Mouse (Mus musculus) neural tube, embryonic 12.5 days (tissue): ENCODE results near the gene Psmb4. TPM values are rescaled to one million over a fixed set of nuclear protein-coding genes. Genes with fewer than 3 reads are reported as not detected.

Source experiments
- ATAC-seq: fragments of 200-750 bp; cut with Nextera tagmentation; 2 replicates; pipeline ENCODE4 v1.8.0; 2017; ENCODE audit warnings: low read depth, mild to moderate bottlenecking, moderate TSS enrichment, moderate library complexity; ENCODE audit not compliant: low FRiP score
- H3K27ac ChIP-seq: fragments of 300-500 bp; sonication (generic); 2 replicates; pipeline ENCODE4 v1.5.1; 2016
- H3K27me3 ChIP-seq: fragments of 300-500 bp; sonication (generic); replicated peaks from 2 replicates; pipeline ENCODE4 v1.6.1; 2016; ENCODE audit warnings: mild to moderate bottlenecking
- H3K36me3 ChIP-seq: fragments of 300-500 bp; sonication (generic); 2 replicates; pipeline ENCODE4 v1.6.1; 2016; ENCODE audit warnings: mild to moderate bottlenecking
- H3K4me1 ChIP-seq: fragments of 300-500 bp; sonication (generic); 2 replicates; pipeline ENCODE4 v1.6.1; 2016
- H3K4me2 ChIP-seq: fragments of 300-500 bp; sonication (generic); replicated peaks from 2 replicates; pipeline ENCODE4 v1.6.1; 2016; ENCODE audit warnings: mild to moderate bottlenecking
- H3K4me3 ChIP-seq: fragments of 300-500 bp; sonication (generic); 2 replicates; pipeline ENCODE4 v1.5.1; 2016
- H3K9ac ChIP-seq: fragments of 300-500 bp; sonication (generic); 2 replicates; pipeline ENCODE4 v1.6.1; 2016; ENCODE audit warnings: mild to moderate bottlenecking
- H3K9me3 ChIP-seq: fragments of 300-500 bp; sonication (generic); 2 replicates; pipeline ENCODE4 v1.6.1; 2016; ENCODE audit warnings: mild to moderate bottlenecking
- WGBS: fragments of 180-500 bp; shearing (Covaris S2); methylation state at CpG from one replicate; pipeline ENCODE4 v1.1.7; 2016; 5-methylcytosine and 5-hydroxymethylcytosine counted together
- polyA plus RNA-seq: library from polyadenylated mRNA; unstranded; fragments of >200 nt; fragmentation: Nextera tagmentation; extraction: Ambion mirVana; gene quantifications from 2 replicates; pipeline ENCODE4 v1.2.1, GENCODE M21; 2016

Psmb4 gene
- polyA plus RNA-seq, 1 experiment from 2014 or later = 332 TPM

DNA sequence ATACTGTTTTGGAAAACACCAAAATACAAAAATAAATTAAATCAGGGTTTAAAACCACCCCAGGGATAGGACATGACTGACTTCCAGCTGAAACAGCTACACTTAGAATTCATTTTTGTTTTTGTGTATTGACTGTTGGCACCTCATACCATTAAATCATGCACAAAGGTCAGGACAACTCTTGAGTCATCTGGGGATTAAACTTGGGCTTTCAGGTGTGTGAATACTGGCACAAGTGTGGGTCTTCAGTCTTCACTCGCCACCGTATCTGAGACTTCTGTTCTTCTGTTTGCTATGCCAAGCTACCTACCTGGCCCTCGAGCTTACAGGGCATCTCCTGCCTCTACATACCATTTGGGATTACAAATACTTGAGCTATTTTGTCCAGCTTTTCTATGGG lies 4.2 kb downstream of the Psmb4 start:
- no peak overlapping the region for H3K4me3 ChIP-seq
- peaks cover 75% of the 10 kb centered on the region for H3K36me3 ChIP-seq
- no peaks in the 10 kb centered on the region for H3K9me3 ChIP-seq
- H3K4me1 ChIP-seq = peaks cover 13% of the 10 kb centered on the region
- ATAC-seq = no peak
- WGBS = 92% methylated on average over 3 of the region's 3 CpGs
- no peak overlapping the region for H3K27ac ChIP-seq
- H3K27me3 ChIP-seq = no peaks in the 10 kb centered on the region
- H3K4me2 ChIP-seq = no peak overlapping the region
- no peak overlapping the region for H3K9ac ChIP-seq

DNA sequence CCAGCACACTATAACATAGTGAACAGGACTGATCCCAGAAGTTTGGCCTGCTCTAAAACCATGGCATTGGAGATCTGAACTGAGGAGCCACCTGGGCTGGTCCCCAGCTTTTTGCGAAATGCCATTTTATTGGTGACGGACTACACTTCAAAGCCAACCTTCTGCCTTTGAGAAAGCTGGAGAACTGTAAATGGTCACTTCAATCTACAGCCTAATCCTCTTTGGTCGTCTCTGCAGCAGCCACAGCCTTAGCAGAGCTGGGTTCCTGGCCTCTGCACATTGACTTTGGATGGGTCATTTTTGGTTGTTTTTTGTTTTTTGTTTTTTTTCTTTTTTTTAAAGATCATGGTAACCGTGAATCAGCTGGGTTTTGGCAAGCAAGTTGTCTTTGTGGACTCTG lies 4.9 kb downstream of the Psmb4 start:
- H3K27ac ChIP-seq = no peak overlapping the region
- peaks cover 7% of the 10 kb centered on the region for H3K4me1 ChIP-seq
- no peak for ATAC-seq
- H3K9me3 ChIP-seq = no peaks in the 10 kb centered on the region
- no peak overlapping the region for H3K9ac ChIP-seq
- H3K4me3 ChIP-seq = no peak overlapping the region
- no peaks in the 10 kb centered on the region for H3K27me3 ChIP-seq
- no peak overlapping the region for H3K4me2 ChIP-seq
- H3K36me3 ChIP-seq = peaks cover 83% of the 10 kb centered on the region
- WGBS = 78% methylated on average over 4 of the region's 4 CpGs

DNA sequence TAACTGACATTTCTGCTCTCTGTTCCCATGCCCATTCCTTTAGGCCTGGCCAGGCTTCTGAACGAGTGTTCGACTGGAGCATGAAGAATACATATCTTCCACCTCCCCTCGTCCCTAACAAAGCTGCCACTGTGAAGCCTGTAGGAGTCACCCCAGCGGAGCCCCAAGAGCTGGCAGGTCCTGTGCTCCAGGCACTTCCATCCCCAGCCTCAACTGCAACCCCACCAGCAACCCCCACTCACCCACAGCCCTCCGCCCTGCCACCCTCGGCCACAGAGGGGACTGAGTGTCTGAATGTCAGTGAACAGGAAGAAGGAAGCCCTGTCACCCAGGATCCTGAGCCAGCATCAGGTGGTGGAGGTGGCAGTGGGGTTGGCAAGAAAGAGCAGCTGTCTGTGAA lies 8.1 kb downstream of the Psmb4 start:
- Histone ChIP-seq H3K9me3 (no peaks in the 10 kb centered on the region), H3K36me3 (peaks cover 95% of the 10 kb centered on the region), H3K4me1 (no peaks in the 10 kb centered on the region), H3K9ac (no peak overlapping the region), H3K27ac (no peak overlapping the region), H3K4me2 (no peak overlapping the region), H3K4me3 (no peak overlapping the region), H3K27me3 (no peaks in the 10 kb centered on the region)
- no peak for ATAC-seq
- WGBS = 91% methylated on average over 6 of the region's 6 CpGs

DNA sequence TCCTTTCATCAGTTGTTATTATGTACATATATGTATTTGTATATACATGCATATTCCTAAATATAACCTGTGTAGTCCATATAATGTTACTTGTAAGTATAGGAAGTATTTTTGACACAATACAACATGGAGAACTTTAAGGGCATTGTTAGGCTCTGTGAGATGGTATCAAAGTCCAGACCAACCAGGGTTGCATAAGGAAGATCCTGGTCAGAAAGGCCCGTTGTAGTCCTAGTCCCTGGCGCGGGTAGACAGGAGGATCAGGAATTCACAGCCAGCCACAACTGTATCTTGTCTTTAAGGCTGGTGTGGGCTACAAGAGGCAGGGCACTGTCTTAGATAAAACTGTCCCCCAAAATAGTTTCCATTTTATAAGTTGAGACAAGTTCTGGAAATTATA lies 17.8 kb downstream of the Psmb4 start:
- H3K9ac ChIP-seq = no peak overlapping the region
- no peak for ATAC-seq
- peaks cover 79% of the 10 kb centered on the region for H3K36me3 ChIP-seq
- no peak overlapping the region for H3K27ac ChIP-seq
- no peak overlapping the region for H3K4me2 ChIP-seq
- no peaks in the 10 kb centered on the region for H3K9me3 ChIP-seq
- no peaks in the 10 kb centered on the region for H3K4me1 ChIP-seq
- 96% methylated on average over 3 of the region's 3 CpGs for WGBS
- no peaks in the 10 kb centered on the region for H3K27me3 ChIP-seq
- no peak overlapping the region for H3K4me3 ChIP-seq

- Histone ChIP-seq H3K36me3 (peaks cover 67% of the 10 kb centered on the region), H3K9ac (no peak overlapping the region)
- ATAC-seq = no peak
Measured at GRCm38 (mm10) chr3:94859471-94859870, 27.3 kb downstream of the Psmb4 start.

GRCm38 (mm10) chr3:94852215-94852614 lies 34.5 kb downstream of the Psmb4 start:
- ATAC-seq = no peak
- Histone ChIP-seq H3K4me2 (no peak overlapping the region), H3K4me3 (no peak overlapping the region), H3K27me3 (no peaks in the 10 kb centered on the region), H3K9ac (no peak overlapping the region), H3K27ac (no peak overlapping the region), H3K36me3 (peaks cover 32% of the 10 kb centered on the region), H3K4me1 (no peaks in the 10 kb centered on the region), H3K9me3 (no peaks in the 10 kb centered on the region)
- 91% methylated on average over 3 of the region's 3 CpGs for WGBS

More at GRCm38 (mm10) chr3:94859471-94859870, 27.3 kb downstream of the Psmb4 start:
- no peak overlapping the region for H3K27ac ChIP-seq
- WGBS = 86% methylated on average over 2 of the region's 2 CpGs
- H3K9me3 ChIP-seq = no peaks in the 10 kb centered on the region
- H3K27me3 ChIP-seq = no peaks in the 10 kb centered on the region
- H3K4me3 ChIP-seq = no peak overlapping the region
- H3K4me1 ChIP-seq = no peaks in the 10 kb centered on the region
- no peak overlapping the region for H3K4me2 ChIP-seq

DNA sequence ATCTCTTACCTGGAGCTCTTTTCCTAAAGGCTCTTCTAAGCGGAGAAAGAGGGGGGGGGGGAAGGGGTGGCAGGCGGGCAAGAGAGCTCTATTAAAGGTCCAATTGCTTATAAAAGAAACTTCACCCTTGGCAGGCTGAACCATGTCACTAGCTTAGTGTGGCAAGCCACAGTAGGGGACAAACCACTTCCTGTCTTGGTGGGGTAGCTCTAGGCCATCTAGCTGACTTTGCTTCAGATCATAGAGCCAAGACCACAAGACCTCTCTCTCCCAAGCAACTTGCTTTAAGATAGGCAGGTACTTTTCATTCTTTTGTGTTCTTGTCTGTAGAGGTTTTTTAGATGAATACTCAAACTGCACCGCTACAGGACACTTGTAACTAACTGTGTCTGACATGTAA lies 35.0 kb downstream of the Psmb4 start:
- Histone ChIP-seq H3K4me3 (no peak overlapping the region), H3K4me1 (no peaks in the 10 kb centered on the region), H3K9me3 (no peaks in the 10 kb centered on the region), H3K27ac (no peak overlapping the region), H3K9ac (no peak overlapping the region), H3K27me3 (no peaks in the 10 kb centered on the region), H3K4me2 (no peak overlapping the region), H3K36me3 (peaks cover 27% of the 10 kb centered on the region)
- no peak for ATAC-seq
- WGBS = 85% methylated on average over 3 of the region's 3 CpGs

DNA sequence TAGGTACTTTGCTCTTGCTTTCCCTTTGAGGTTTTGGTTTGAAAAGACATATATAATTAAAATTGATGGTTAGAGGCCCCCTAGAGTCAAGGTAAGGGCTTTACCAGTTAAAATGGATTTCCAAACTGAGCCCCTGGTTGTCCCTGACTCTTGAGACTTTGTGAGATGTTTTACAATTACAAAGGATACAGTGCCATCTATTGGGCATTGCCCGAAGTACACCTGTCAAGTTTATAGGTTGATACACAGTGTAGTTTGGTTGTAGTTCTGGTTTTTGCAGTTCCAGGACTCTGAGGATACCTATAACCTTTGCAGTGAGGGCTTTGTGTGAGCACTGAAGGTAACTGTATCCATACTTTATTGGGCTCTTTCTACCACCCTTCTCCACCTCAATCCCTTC lies 37.4 kb downstream of the Psmb4 start:
- Histone ChIP-seq H3K27me3 (no peaks in the 10 kb centered on the region), H3K4me2 (no peak overlapping the region), H3K36me3 (peaks cover 6% of the 10 kb centered on the region), H3K4me1 (no peaks in the 10 kb centered on the region), H3K9ac (no peak overlapping the region), H3K4me3 (no peak overlapping the region), H3K27ac (no peak overlapping the region), H3K9me3 (no peaks in the 10 kb centered on the region)
- no peak for ATAC-seq
- 29% methylated on average over 1 of the region's 1 CpGs for whole genome bisulfite sequencing

DNA sequence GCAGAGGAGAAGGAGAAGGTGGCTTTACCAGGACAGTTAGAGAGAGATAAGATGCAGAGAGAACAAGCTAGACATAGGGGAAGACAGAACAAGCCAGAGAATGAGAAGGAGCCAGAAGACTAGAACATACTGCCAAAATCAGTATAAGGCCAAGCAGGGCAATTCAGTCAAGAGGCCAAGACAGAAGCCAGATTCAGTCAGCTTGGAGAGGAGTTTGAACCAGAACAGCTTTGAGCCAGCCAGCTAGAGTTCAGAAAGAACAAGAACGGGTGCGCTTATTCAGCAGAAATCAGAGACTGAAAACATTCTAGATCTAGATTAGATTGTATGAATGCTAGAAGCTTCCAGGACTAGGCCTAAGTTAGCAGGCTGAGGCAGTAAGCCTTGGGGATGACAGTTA lies 39.4 kb downstream of the Psmb4 start:
- Histone ChIP-seq H3K9me3 (no peaks in the 10 kb centered on the region), H3K4me3 (no peak overlapping the region), H3K9ac (no peak overlapping the region), H3K4me1 (no peaks in the 10 kb centered on the region), H3K36me3 (no peaks in the 10 kb centered on the region), H3K27ac (no peak overlapping the region), H3K4me2 (no peak overlapping the region), H3K27me3 (no peaks in the 10 kb centered on the region)
- no peak for ATAC-seq
- WGBS = 91% methylated on average over 2 of the region's 2 CpGs

- H3K27ac ChIP-seq = no peak overlapping the region
- peaks cover 17% of the 10 kb centered on the region for H3K4me1 ChIP-seq
- H3K9me3 ChIP-seq = no peaks in the 10 kb centered on the region
- no peaks in the 10 kb centered on the region for H3K27me3 ChIP-seq
- H3K36me3 ChIP-seq = no peaks in the 10 kb centered on the region
- peak overlapping the region; percentile 73; the same call in 1 of the 2 replicates for H3K4me3 ChIP-seq
- WGBS = 79% methylated on average over 5 of the region's 5 CpGs
- no peak for ATAC-seq
- peak overlapping the region; percentile 65 for H3K4me2 ChIP-seq
- H3K9ac ChIP-seq = peak overlapping the region; percentile 88; the same call in 1 of the 2 replicates
Measured at GRCm38 (mm10) chr3:94839101-94839500, 47.7 kb downstream of the Psmb4 start.

GRCm38 (mm10) chr3:94838631-94839030 lies 48.1 kb downstream of the Psmb4 start:
- no peak for ATAC-seq
- Histone ChIP-seq H3K9ac (peak overlapping the region; percentile 88), H3K4me3 (peak overlapping the region; percentile 73), H3K9me3 (no peaks in the 10 kb centered on the region), H3K4me1 (peaks cover 17% of the 10 kb centered on the region), H3K27me3 (no peaks in the 10 kb centered on the region), H3K4me2 (peak overlapping the region; percentile 65), H3K36me3 (no peaks in the 10 kb centered on the region), H3K27ac (peak overlapping the region; percentile 94)
- 16% methylated on average over 9 of the region's 9 CpGs for WGBS

DNA sequence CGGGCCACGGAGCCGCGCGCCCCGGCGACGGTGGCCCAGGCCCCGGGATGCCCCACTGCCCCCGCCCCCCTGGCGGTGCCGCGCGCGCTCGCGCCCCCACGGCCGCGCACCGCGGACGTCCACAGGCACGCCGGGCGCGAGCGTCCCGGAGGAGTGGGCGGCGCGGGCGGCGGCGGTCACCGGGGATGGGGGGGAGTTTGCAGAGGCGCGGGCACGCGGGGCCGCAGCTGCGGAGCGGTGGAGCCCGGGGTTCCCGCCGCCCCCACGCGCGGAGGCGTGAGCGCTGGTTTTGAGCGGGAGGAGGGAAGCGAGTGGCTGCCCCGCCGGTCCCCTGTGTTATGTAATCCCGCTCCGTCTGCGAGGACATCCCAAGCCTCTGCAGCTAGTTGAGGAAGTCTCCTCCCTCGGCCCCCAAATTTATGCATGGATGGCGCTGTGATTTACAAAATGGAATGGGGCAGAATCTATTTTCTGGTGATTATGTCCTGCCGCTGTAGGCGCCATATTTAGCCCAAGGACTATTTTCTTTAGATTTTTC lies 48.7 kb downstream of the Psmb4 start:
- H3K9me3 ChIP-seq = no peaks in the 10 kb centered on the region
- no peaks in the 10 kb centered on the region for H3K27me3 ChIP-seq
- WGBS = under 1% methylated on average over 51 of the region's 62 CpGs
- H3K9ac ChIP-seq = peak overlapping the region; percentile 88
- H3K27ac ChIP-seq = peak overlapping the region; percentile 94
- H3K4me3 ChIP-seq = peak overlapping the region; percentile 73
- ATAC-seq = peak; percentile 73
- H3K36me3 ChIP-seq = no peaks in the 10 kb centered on the region
- H3K4me2 ChIP-seq = peak overlapping the region; percentile 65
- H3K4me1 ChIP-seq = peaks cover 17% of the 10 kb centered on the region

- Histone ChIP-seq H3K27ac (peak within 1 kb of the TSS; percentile 94), H3K4me1 (peaks cover 17% of the 10 kb centered on the region), H3K9me3 (no peaks in the 10 kb centered on the region), H3K9ac (peak within 1 kb of the TSS; percentile 88), H3K4me3 (peak within 1 kb of the TSS; percentile 73), H3K36me3 (no peaks in the 10 kb centered on the region), H3K4me2 (peak within 1 kb of the TSS; percentile 65), H3K27me3 (no peaks in the 10 kb centered on the region)
- ATAC-seq = peak; percentile 92
- WGBS = under 1% methylated on average over 56 of the region's 57 CpGs
Measured at GRCm38 (mm10) chr3:94837183-94837890, 49.4 kb downstream of the Psmb4 start, which contains the start of gene Pogz. Gene Pogz, plus strand, starts transcription at chr3:94837567.
